Mouse (Mus musculus) spleen, adult 2 months (tissue): Measurements from ENCODE around the gene Naa50.

Experiments
- CTCF ChIP-seq: fragments of 200-500 bp; IDR thresholded peaks from 2 replicates; pipeline ENCODE4 v1.5.1; 2011; ENCODE audit warnings: mild to moderate bottlenecking, inconsistent platforms; ENCODE audit not compliant: insufficient read depth, insufficient read length, insufficient replicate concordance; ENCODE audit errors: extremely low read depth
- POLR2A ChIP-seq: fragments of 200-500 bp; IDR thresholded peaks from 2 replicates; pipeline ENCODE4 v1.6.1; 2011; ENCODE audit warnings: low read depth, low read length, inconsistent platforms

- no peak for TF ChIP-seq CTCF
- no peak for TF ChIP-seq POLR2A
Observed at GRCm38 (mm10) chr16:44211054-44211414, 71.4 kb downstream of the Naa50 start.
